In genomic region chr11:77100137-77100937, GRCm38 (mm10) we compare ENCODE assay signal across 8 mouse cellular contexts. TPM values are rescaled to one million over a fixed set of nuclear protein-coding genes. Genes with fewer than 3 reads are reported as not detected.
DNase-seq lines count a peak whose midpoint lies in the region; ATAC-seq and TF ChIP-seq lines count a peak whose summit lies in the region.

No protein-coding gene starts in this region.

- no peak for TF ChIP-seq EP300 in lung, postnatal 0 days (IDR thresholded peaks at IDR 0.05)

- no peak overlapping the region for H3K4me3 ChIP-seq in C2C12 (ENCODE audit: insufficient read depth, poor library complexity, severe bottlenecking)
- no peak overlapping the region for H3K4me3 ChIP-seq in lung, postnatal 0 days (ENCODE audit: low read depth, low read length)

- no peaks in the 10 kb centered on the region for H3K79me3 ChIP-seq in C2C12 (ENCODE audit: low read depth)

- H3ac ChIP-seq in C2C12 (ENCODE audit: control insufficient read depth, insufficient read length, low read depth) = no peak overlapping the region

- ATAC-seq in lung, postnatal 0 days = peak; percentile 40

- H3K9ac ChIP-seq in lung, postnatal 0 days (replicated peaks; ENCODE audit: low read depth) = no peak overlapping the region

- no peaks in the 10 kb centered on the region for H3K36me3 ChIP-seq in C2C12 (ENCODE audit: control insufficient read depth, insufficient read depth)
- no peaks in the 10 kb centered on the region for H3K36me3 ChIP-seq in lung, postnatal 0 days (ENCODE audit: insufficient read depth, low read length)

- no peaks in the 10 kb centered on the region for H3K79me2 ChIP-seq in C2C12 (ENCODE audit: control insufficient read depth, insufficient read depth)

- 12% methylated on average over 10 of the region's 10 CpGs for WGBS in large intestine, adult 2 months
- WGBS in lung, postnatal 0 days = 14% methylated on average over 10 of the region's 10 CpGs

- DNase-seq in adrenal gland, adult 8-10 months = peak; percentile 43
- peak; percentile 56 for DNase-seq in embryo, embryonic 11.5 days (ENCODE audit: low read depth, low spot score)
- peak; percentile 67 to 76 for DNase-seq in heart, adult 9 months (ENCODE audit: low spot score in 2 of 2)
- DNase-seq in large intestine, adult 2 months (ENCODE audit: low read depth, low spot score) = peak; percentile 61
- DNase-seq in lung, postnatal 0 days (ENCODE audit: low spot score) = peak; percentile 83
- peak; percentile 64 for DNase-seq in ovary, postnatal 36 days (ENCODE audit: low spot score)
- DNase-seq in thymus, postnatal 25 days = peak; percentile 75

- H3K4me1 ChIP-seq in lung, postnatal 0 days (ENCODE audit: insufficient read depth, low read depth, low read length) = no peaks in the 10 kb centered on the region

- peaks cover 19% of the 10 kb centered on the region for H3K27me3 ChIP-seq in C2C12 (ENCODE audit: control insufficient read depth, insufficient read depth, insufficient read length)
- no peaks in the 10 kb centered on the region for H3K27me3 ChIP-seq in lung, postnatal 0 days (replicated peaks; ENCODE audit: insufficient read depth, low read length)

- no peak overlapping the region for H3K4me2 ChIP-seq in lung, postnatal 0 days (replicated peaks; ENCODE audit: low read depth, low read length)

- TF ChIP-seq CTCF in C2C12 (IDR thresholded peaks at IDR 0.05; ENCODE audit: control insufficient read depth, insufficient read depth, insufficient read length) = peak; percentile 70
- peak; percentile 96 for TF ChIP-seq CTCF in lung, postnatal 0 days (IDR thresholded peaks at IDR 0.05)

- H3K9me3 ChIP-seq in lung, postnatal 0 days (ENCODE audit: low read length) = no peaks in the 10 kb centered on the region

- no peak overlapping the region for H3K27ac ChIP-seq in lung, postnatal 0 days (ENCODE audit: low read length)

TF ChIP-seq in C2C12, 6 proteins besides CTCF, POLR2A, EP300 and RAD21:
- TF ChIP-seq MYOG (IDR thresholded peaks at IDR 0.05; ENCODE audit: control insufficient read depth, extremely low read depth, insufficient read length) = no peak
- TF ChIP-seq CEBPB (IDR thresholded peaks at IDR 0.05; ENCODE audit: low read depth) = no peak
- no peak for TF ChIP-seq FOSL1 (IDR thresholded peaks at IDR 0.05; ENCODE audit: insufficient read depth, low read length, poor library complexity, severe bottlenecking)
- no peak for TF ChIP-seq MYOD1 (IDR thresholded peaks at IDR 0.05; ENCODE audit: control insufficient read depth, insufficient read length, low read depth)
- peak; percentile 31 for TF ChIP-seq MAX (IDR thresholded peaks at IDR 0.05)
TF ChIP-seq in C2C12: peak in this region for 1.

RNA-seq across cellular contexts. Expression of gene Nsrp1, which starts 22.1 kb away (rescaled TPM):
- polyA plus RNA-seq in C2C12 (2012; fragmentation: generic; extraction: Trizol) = 2.7 TPM
- 10 to 100 TPM; 15.6 to 25.9 (median 20.2) TPM for total RNA-seq in adrenal gland, adult 8-10 months (2022)
- polyA plus RNA-seq in large intestine, adult 2 months (2012; rRNA removed) = 0.92 and 1.1 TPM in 2 replicates
- 58.5 and 59.7 TPM in 2 replicates for polyA plus RNA-seq in lung, postnatal 0 days (2015; fragmentation: Nextera tagmentation; extraction: Ambion mirVana)

Comparison
In these comparisons a context has a peak if more than half of its experiments do, and no peak if none do; other contexts are left out.
1. RNA of gene Nsrp1, which starts 22.1 kb away (polyA plus RNA-seq): 58.5 to 59.7 TPM in lung, postnatal 0 days; 2.7 TPM in C2C12 (single experiment) and 0.92 to 1.1 TPM in large intestine, adult 2 months; every median in the first group is over 10 times any median in the second.
2. Peak in every context shown above with its lines, with median percentiles within 50 percentile points of each other: DNase-seq.